Mouse (Mus musculus): ENCODE measurements around the gene Nsmce4a.
"Not testable (repeated sequence)": the region's sequence is repeated elsewhere in the genome, so short reads cannot be mapped to it uniquely, and the experiment has no call there.

The Nsmce4a gene

DNA sequence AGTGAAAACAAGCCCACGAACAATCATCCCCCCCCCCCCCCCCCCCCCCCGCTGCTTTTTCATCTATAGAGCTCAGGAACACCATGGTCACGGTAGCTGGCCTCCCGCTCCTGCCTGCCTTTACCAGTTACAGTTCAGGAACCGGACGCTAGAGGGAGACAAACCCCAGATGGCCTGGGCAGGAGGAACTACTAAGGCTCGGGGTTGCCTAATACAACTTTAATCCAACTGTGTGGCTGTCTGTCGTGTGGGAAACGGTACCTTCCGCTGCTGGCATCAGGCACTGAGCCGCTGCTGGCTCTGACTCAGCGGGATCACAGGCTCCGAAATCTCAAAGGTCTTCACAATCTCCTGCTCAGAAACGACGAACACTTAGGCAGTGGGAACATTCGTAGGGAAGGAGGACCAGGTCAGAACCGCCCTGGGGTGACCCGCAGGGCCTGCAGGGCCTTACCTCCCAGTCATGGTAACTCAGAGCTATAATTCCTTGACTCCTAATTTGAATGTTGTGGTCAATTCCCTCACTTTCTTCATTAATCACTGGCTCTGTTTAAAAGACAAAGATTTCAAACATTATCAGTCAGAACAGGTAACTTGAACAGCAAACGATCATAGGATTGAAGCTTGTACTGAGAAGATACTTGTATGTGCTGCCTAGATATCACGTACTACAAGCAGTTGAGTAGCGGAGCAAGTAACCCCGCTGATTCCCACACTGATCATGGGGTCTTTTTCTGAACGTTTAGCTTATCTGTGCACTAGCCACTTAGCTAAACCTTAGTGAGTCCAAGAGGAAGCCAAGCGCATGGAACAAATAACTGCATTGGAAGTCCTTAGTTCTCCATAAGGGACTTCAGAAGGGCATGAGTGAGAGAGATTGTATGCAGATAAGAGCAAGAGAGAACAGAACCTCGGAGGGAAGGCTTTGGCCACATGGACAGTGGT lies 39.3 kb downstream of the Nsmce4a start:
- DNase-seq (ENCODE audit: low spot score): peak; percentile 91

DNA sequence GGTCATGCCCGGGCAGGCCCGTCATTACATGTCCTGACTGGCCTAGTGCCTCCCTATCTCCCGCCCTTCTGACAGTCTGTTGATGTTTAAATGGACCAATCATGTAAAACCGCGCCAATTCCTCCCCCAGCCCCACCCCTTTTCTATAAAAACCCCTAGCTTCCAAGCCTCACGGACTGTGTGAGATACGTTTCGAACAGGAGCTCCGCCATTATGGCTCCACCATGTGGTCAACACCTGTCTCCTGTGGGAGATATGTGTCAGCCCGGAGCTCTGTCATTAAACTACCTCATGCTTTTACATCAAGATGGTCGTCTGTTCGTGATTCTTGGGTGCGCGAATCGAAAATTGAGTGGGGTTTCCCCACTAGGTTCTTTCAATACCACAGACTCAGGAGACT lies 41.8 kb downstream of the Nsmce4a start:
- DNase-seq (ENCODE audit: low spot score): not testable (repeated sequence)

DNA sequence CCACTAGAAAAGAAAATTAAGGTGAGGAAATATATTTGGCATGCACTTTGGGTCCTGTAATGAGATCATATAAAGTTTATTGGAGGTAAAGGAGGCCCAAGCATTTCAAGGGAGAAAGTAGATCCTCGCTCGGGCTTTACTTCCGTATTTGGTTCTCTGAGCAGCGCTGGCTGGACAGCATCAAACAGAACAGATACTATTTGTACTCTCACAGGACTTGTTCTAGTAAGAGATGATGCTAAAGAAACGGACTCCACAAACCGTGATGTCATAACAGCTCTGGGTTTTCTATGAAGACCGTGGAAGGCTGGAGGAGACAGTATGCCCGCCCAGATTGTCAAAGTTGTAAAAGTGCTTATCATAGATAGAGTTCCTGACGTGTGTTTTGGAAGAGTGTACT lies 45.6 kb downstream of the Nsmce4a start:
- no peak for DNase-seq (ENCODE audit: low spot score)

GRCm38 (mm10) chr7:130523451-130523850 lies 49.5 kb downstream of the Nsmce4a start:
- DNase-seq (ENCODE audit: low spot score): no peak

DNA sequence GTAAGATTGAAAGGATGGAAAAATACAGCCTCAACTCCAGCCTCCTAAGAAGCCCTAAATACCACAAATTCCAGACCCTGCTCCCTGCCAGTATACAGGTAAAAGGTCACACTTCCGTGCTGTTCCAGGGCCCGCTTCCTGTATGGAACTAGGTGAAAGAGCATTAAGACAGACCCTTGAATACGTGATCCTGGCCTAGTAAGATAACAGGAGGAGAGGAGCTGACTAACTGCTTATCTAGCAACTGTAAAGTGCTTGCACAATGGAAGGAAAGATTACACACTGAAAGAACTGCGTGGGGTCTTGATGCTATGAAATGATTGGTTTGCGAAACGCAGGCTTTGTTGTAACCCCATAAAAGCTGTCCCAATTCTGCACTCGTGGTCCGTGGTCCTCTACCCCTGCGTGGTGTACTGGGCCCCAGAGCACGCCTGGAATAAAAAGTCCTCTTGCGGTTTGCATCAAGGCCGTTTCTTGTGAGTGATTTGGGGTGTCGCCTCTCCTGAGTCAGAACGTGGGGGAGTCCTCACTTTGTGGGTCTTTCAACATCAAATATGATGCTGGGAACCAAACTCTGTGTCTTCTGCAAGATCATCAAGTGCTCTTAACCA lies 52.0 kb downstream of the Nsmce4a start:
- no peak for DNase-seq (ENCODE audit: low spot score)

GRCm38 (mm10) chr7:130520049-130520425 lies 52.9 kb downstream of the Nsmce4a start, which contains the start of gene Ate1:
Gene Ate1, minus strand, starts transcription at chr7:130520369.
- DNase-seq (ENCODE audit: low spot score): no peak

- DNase-seq (ENCODE audit: low spot score): peak; percentile 98
Observed at GRCm38 (mm10) chr7:130519096-130520048, 53.5 kb downstream of the Nsmce4a start.

GRCm38 (mm10) chr7:130518213-130519095 lies 54.5 kb downstream of the Nsmce4a start:
- DNase-seq (ENCODE audit: low spot score): peak; percentile 48

DNA sequence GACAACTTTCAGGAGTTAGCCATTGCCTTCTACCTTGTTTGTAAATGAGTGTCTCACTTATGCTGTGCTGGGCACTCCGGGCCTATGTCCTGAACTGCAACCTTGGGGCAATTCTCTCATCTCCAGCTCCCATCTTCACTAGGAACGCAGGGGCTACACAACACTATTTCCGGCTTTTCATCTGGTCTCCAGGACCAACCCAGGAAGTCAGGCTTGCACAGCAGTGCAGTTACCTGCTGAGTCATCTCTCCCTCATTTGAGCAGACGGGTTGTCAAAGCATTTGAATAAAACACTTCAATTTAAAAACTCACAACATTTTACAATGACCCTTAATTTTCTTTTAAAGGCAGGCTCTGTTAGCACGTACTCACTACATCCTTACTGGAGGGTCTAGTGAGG lies 62.7 kb downstream of the Nsmce4a start:
- DNase-seq (ENCODE audit: low spot score): no peak

DNA sequence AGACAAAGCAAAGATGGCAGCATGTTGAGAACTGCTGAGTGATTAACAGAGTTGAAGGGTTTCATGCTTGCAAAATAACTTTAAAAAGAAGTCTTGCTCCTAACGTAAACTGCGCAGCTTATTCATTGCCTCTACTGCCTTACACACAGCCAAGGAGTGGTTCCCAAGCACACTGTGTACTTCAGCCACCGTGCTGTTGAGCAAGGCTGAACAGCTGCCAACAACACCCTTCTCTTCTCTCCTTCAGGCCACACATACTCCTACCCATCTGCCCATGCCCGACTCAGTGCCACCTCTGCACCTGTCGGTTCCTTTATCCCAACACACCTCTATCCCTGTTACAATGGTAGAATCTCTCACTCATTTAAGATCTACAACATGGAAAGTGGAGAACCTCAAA lies 69.9 kb downstream of the Nsmce4a start:
- DNase-seq (ENCODE audit: low spot score): peak; percentile 36

GRCm38 (mm10) chr7:130501499-130501898 lies 71.4 kb downstream of the Nsmce4a start:
- DNase-seq (ENCODE audit: low spot score): no peak

DNA sequence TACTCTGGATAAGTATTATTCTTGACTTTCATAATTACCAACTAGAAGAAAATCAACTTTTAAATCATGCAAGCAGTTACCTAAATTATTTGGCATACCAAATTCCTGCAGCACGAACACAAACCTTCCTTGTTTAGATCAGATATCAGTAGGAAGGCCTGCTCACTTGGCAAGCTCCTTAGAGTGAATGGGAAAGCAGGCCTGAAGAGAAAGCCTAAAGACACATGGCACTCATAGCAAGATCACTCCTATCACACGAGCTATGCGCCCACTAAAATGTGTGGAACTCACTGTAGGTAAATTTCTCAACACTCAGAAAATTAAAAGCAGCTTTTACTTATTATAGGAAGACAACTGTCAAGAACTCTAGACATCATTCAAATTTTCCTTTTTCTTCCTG lies 79.6 kb downstream of the Nsmce4a start:
- no peak for DNase-seq (ENCODE audit: low spot score)

GRCm38 (mm10) chr7:130492026-130492425 lies 80.9 kb downstream of the Nsmce4a start:
- no peak for DNase-seq (ENCODE audit: low spot score)
